Mouse (Mus musculus) lung, adult 2 months (tissue): ENCODE measurements around the gene Cma2. TPM values are rescaled to one million over a fixed set of nuclear protein-coding genes. Genes with fewer than 3 reads are reported as not detected.
"Not testable (repeated sequence)": the region's sequence is repeated elsewhere in the genome, so short reads cannot be mapped to it uniquely, and the experiment has no call there.

ENCODE experiments used
- DNase-seq: peaks from one replicate; pipeline ENCODE4 v3.0.0; 2022
- H3K4me1 ChIP-seq: fragments of 200-500 bp; 2 replicates; pipeline ENCODE4 v1.6.1; 2011; ENCODE audit warnings: low read length; ENCODE audit not compliant: control insufficient read depth, insufficient read depth
- H3K4me3 ChIP-seq: fragments of 200-500 bp; replicated peaks from 2 replicates; pipeline ENCODE3; 2011; ENCODE audit warnings: low read depth, mild to moderate bottlenecking, control low read depth, low read length; ENCODE audit errors: extremely low read depth
- CTCF ChIP-seq: fragments of 200-500 bp; IDR thresholded peaks from 2 replicates; pipeline ENCODE4 v1.5.1; 2011; ENCODE audit warnings: mild to moderate bottlenecking, low read length, control low read depth; ENCODE audit not compliant: insufficient read depth
- POLR2A ChIP-seq: fragments of 200-500 bp; IDR thresholded peaks from 2 replicates; pipeline ENCODE4 v1.6.1; 2011; ENCODE audit warnings: low read depth, mild to moderate bottlenecking, control low read depth, low read length, borderline replicate concordance; ENCODE audit errors: extremely low read depth
- WGBS: fragments of 180-500 bp; shearing (Covaris S2); methylation state at CpG from one replicate; pipeline ENCODE4 v1.1.7; 2018; 5-methylcytosine and 5-hydroxymethylcytosine counted together
- polyA plus RNA-seq: library from polyadenylated mRNA; depleted of rRNA; stranded (reverse); fragments of >200 nt; gene quantifications from 2 replicates; pipeline ENCODE4 v1.2.3, GENCODE M21; 2012

Gene Cma2
- polyA plus RNA-seq, 1 experiment, result not detected

- Histone ChIP-seq H3K4me3 (no peak overlapping the region), H3K4me1 (no peaks in the 10 kb centered on the region)
- TF ChIP-seq CTCF, result no peak
- TF ChIP-seq POLR2A, result no peak
- no peak for DNase-seq
- WGBS, result 32% methylated on average over 7 of the region's 7 CpGs
Observed at GRCm38 (mm10) chr14:55940070-55940800, 10.5 kb upstream of the Cma2 start.

- Histone ChIP-seq H3K4me1 (no peaks in the 10 kb centered on the region), H3K4me3 (no peak overlapping the region)
- 76% methylated on average over 11 of the region's 11 CpGs for WGBS
- no peak for DNase-seq
- TF ChIP-seq CTCF (no peak), POLR2A (no peak)
Observed at GRCm38 (mm10) chr14:55943601-55944000, 7.2 kb upstream of the Cma2 start.

DNA sequence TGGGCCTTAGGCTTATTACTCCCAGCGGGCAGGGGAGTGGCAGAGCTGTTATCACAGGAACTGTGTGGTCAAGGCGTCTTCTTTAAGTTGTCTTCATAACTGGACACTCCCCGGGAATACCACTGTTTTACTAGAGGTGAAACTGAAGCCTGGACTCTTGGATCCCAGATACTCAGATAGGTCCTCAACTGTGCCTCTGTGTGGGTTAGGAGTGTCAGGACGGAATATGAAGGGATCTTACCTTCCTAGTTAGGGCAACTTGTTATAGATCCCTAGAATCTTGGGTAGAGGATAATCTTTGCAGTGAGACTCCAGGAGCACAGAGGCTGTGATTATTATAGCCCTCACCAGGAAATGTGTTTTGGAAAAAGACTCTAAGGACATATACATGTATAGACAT lies 6.2 kb upstream of the Cma2 start, which contains the start of gene Cma1:
TSS of gene Cma1 (minus strand) at position 101 of the 400 bp plus-strand sequence.
- no peak within 1 kb of the TSS for H3K4me3 ChIP-seq
- WGBS, result 83% methylated on average over 4 of the region's 4 CpGs
- TF ChIP-seq CTCF, result no peak
- no peak for TF ChIP-seq POLR2A

GRCm38 (mm10) chr14:55946269-55946969 lies 4.4 kb upstream of the Cma2 start:
- WGBS, result 22% methylated on average over 2 of the region's 2 CpGs
- DNase-seq, result no peak
- no peak for TF ChIP-seq POLR2A

More for the DNA sequence above, 6.2 kb upstream of the Cma2 start, which contains the start of gene Cma1:
- DNase-seq, result no peak
- H3K4me1 ChIP-seq, result no peaks in the 10 kb centered on the region

GRCm38 (mm10) chr14:55963263-55963662 lies 12.5 kb downstream of the Cma2 start:
- no peaks in the 10 kb centered on the region for H3K4me1 ChIP-seq
- 57% methylated on average over 1 of the region's 1 CpGs for WGBS
- H3K4me3 ChIP-seq, result no peak overlapping the region
- no peak for DNase-seq
- TF ChIP-seq POLR2A (no peak), CTCF (no peak)

More at GRCm38 (mm10) chr14:55946269-55946969, 4.4 kb upstream of the Cma2 start:
- Histone ChIP-seq H3K4me1 (no peaks in the 10 kb centered on the region), H3K4me3 (no peak overlapping the region)

- not testable (repeated sequence) for H3K4me1 ChIP-seq, H3K4me3 ChIP-seq, DNase-seq
- 63% methylated on average over 2 of the region's 2 CpGs for WGBS
Observed at GRCm38 (mm10) chr14:55963900-55964299, 13.1 kb downstream of the Cma2 start.

- H3K4me1 ChIP-seq, H3K4me3 ChIP-seq, DNase-seq: not testable (repeated sequence)
- WGBS, result 80% methylated on average over 2 of the region's 3 CpGs
Observed at GRCm38 (mm10) chr14:55987464-55987863, 36.7 kb downstream of the Cma2 start.

DNA sequence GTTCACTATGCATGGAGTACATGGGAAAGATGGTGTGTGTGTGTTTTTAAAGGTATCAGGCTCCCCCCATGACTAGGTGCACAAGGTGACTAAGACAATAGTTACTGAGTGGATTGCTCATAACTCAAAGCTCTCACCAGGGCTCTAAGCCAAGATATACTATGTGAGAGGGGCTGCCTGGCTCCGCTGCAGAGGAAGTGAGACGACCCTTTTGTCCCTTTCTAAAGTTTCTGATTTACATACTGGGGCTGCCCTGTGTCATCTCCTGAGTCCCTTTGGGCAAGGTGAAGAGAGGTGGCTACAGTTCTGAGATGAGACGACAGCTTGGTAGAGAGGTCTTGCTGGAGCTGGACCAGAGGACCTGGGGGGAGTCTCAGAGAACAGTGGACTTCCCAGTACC lies 62.4 kb downstream of the Cma2 start:
- TF ChIP-seq POLR2A (no peak), CTCF (no peak)
- Histone ChIP-seq H3K4me1 (no peaks in the 10 kb centered on the region), H3K4me3 (no peak overlapping the region)
- no peak for DNase-seq
- WGBS, result 57% methylated on average over 3 of the region's 3 CpGs

DNA sequence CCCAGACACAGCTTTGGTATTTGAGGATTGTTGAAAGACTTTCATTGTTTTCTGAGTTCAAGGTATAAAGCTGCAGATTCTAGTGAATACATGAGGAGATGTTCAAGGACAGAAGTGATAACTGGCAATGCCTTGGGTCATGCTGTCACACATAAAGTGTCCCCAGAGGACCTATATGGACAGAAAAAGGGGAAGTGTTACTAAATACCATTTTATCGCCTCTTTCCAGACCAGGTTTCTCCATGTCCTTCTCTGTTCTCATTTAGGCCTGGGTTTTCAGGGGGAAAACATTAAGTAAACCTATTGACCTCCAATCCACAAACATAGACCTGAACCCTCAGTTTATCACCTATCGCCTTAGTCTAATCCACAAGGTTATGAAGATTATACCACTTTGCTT lies 63.1 kb downstream of the Cma2 start:
- Histone ChIP-seq H3K4me3 (no peak overlapping the region), H3K4me1 (no peaks in the 10 kb centered on the region)
- TF ChIP-seq POLR2A, result no peak
- no peak for TF ChIP-seq CTCF
- WGBS, result 92% methylated on average over 2 of the region's 2 CpGs
- no peak for DNase-seq

- not testable (repeated sequence) for H3K4me3 ChIP-seq, H3K4me1 ChIP-seq, DNase-seq
- WGBS, result 65% methylated on average over 3 of the region's 3 CpGs
Observed at GRCm38 (mm10) chr14:56017671-56018070, 66.9 kb downstream of the Cma2 start, which contains the start of gene Mcpt1. Mcpt1 (plus strand) TSS chr14:56017971.
